Mouse (Mus musculus) c-Kit-positive CD71-negative TER-119-negative erythroid progenitor cells, embryonic 14.5 days (primary cell): Measurements from ENCODE around the gene Mpp5.

Source experiments
- DNase-seq: peaks from one replicate; pipeline ENCODE4 v3.0.0-alpha.2; 2013; ENCODE audit warnings: low read depth

Mpp5 gene

DNA sequence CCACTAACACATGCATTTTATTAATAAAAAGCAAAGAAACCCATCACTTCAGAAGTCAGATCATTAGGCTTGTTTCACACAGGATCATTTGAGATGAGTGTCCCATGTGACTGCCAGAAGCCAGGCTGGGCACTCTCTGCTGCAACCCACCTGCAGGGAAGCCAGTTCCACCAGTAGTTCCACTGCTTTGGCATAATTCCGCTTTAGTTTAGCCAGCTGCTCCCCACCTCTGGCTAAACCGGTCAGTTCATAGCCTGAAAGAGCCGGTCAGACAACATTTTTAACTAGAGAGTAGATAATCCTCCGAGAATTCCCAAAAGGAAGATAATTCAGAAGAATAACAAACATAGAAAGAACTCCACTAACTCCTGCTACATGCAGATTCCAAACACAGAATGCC, 99.5 kb downstream of the Mpp5 start:
- no peak for DNase-seq

DNA sequence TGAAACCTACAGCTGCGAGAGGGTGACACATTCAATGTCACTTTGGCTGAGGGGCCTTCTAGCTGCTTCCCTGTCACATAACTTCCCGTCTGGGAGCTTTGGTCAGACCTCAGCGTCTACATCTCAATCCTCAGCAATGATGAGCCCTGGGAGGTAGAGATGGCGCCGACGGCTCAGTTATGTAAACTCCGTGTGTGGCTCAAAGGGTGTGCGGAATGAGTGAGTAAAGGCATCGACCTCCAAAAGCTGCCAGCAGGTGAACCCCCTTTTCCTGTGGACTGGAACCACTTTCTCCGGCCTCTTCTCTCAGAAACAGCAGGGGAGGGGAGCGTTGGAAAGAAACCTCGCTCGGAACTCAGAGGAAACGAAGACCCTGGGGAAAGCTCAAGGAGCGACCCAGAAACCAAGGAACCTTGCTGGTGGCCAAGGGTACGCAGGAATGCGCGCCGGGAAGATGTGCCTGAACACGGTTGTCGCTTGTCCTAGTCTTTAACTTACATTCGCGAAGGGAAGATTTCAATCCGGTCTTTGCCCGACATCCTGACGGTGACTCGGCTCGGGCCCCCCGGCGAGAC, 112.3 kb downstream of the Mpp5 start:
- DNase-seq = peak; percentile 17

DNA sequence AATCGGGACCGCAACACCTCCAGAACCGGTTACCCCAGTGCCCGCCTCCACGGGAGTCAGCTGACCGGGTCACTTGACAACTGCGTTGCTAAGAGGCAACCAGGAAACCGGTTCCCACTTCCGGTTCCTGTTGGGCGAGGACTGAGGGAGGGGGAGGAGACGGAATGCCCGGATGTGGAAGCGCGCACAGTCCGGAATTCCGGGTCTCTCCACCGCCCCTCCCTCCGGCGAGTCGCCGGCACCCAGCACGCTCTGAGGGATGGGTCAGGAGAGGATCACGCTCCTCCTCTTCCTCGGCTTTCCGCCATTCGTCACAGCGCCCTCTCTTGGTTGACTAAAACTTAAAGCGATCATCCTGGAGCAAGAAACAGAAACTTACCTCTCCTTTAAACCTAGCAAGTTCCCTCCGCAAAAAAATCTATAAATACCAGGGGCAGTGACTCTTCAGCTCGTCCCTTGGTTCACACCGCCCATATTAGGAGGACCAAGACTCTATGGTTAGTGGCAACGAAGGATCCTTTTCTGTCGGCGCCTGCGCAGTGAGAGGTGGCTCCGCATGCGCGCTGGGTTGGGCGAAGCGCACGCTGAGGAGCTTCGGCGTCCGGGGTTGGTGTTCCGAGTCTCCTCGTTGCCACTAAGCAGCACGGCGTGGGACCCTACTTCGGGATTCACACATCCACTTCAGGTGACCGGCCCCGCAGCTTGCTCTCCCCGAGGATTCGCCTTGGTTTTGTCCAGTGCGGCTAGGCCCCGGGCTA, 113.0 kb downstream of the Mpp5 start, which contains the start of the genes Atp6v1d and Eif2s1:
Gene Atp6v1d (minus strand): TSS at position 143 of the 758 bp plus-strand sequence.
Gene Eif2s1 (plus strand): TSS at position 324 of the 758 bp plus-strand sequence.
- DNase-seq = peak; percentile 98

DNA sequence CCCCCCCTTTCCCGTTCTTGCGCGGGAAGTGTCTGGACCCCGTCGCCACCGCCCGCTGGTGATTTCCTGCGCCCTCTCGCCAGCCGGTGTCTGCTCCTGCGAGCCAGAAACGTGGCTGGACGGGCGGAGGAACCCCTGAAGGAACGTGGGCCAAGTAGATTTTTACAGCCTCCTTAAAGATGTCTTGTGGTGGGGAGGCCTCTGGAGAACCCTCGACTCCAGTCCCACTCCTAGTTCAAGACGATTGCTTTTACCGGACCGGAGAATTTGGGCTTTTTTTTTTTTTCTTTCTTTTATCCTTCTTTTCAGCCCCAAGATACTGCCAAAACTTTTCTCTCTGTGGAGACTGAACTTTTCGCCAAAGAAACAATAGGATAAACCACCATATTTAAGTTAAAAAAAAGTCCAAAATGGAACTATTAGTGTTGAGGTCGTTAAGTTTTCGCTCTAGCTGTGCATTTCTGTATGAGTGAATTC, 113.6 kb downstream of the Mpp5 start:
- DNase-seq = no peak

GRCm38 (mm10) chr12:78865434-78865833, 116.7 kb downstream of the Mpp5 start:
- peak; percentile 28 for DNase-seq

- peak; percentile 20 for DNase-seq
Measured at GRCm38 (mm10) chr12:78868115-78868514, 119.4 kb downstream of the Mpp5 start.

GRCm38 (mm10) chr12:78874581-78874980, 125.9 kb downstream of the Mpp5 start:
- no peak for DNase-seq

- DNase-seq = no peak
Measured at GRCm38 (mm10) chr12:78890062-78890461, 141.4 kb downstream of the Mpp5 start.
